Mouse (Mus musculus): ENCODE data around the gene Pi4k2a. TPM values are rescaled to one million over a fixed set of nuclear protein-coding genes. Genes with fewer than 3 reads are reported as not detected.

Pi4k2a gene
- polyA plus RNA-seq, 1 experiment from 2014 or later = 40.1 TPM

- 4% methylated on average over 6 of the region's 6 CpGs for WGBS
- no peaks in the 10 kb centered on the region for H3K9me3 ChIP-seq
- peaks cover 17% of the 10 kb centered on the region for H3K4me1 ChIP-seq
- H3K4me3 ChIP-seq = no peak overlapping the region; the same call in 1 of the 2 replicates
- no peaks in the 10 kb centered on the region for H3K36me3 ChIP-seq
- ATAC-seq (ENCODE audit: low FRiP score, low read depth) = no peak
- no peak overlapping the region for H3K4me2 ChIP-seq (replicated peaks)
- no peak overlapping the region for H3K9ac ChIP-seq
- no peak overlapping the region for H3K27ac ChIP-seq
- peaks cover 24% of the 10 kb centered on the region for H3K27me3 ChIP-seq (replicated peaks)
Measured at GRCm38 (mm10) chr19:42151990-42152389, 61.7 kb downstream of the Pi4k2a start.

GRCm38 (mm10) chr19:42157493-42158237 lies 67.4 kb downstream of the Pi4k2a start:
- H3K9me3 ChIP-seq = no peaks in the 10 kb centered on the region
- WGBS = 83% methylated on average over 12 of the region's 12 CpGs
- H3K36me3 ChIP-seq = no peaks in the 10 kb centered on the region
- no peak overlapping the region for H3K4me2 ChIP-seq (replicated peaks)
- no peak overlapping the region for H3K9ac ChIP-seq
- H3K4me1 ChIP-seq = no peaks in the 10 kb centered on the region
- no peak overlapping the region for H3K4me3 ChIP-seq
- H3K27ac ChIP-seq = no peak overlapping the region
- no peaks in the 10 kb centered on the region for H3K27me3 ChIP-seq (replicated peaks)
- ATAC-seq (ENCODE audit: low FRiP score, low read depth) = no peak

GRCm38 (mm10) chr19:42158246-42159017 lies 68.2 kb downstream of the Pi4k2a start:
- H3K9me3 ChIP-seq = no peaks in the 10 kb centered on the region
- H3K36me3 ChIP-seq = no peaks in the 10 kb centered on the region
- no peak overlapping the region for H3K27ac ChIP-seq
- no peaks in the 10 kb centered on the region for H3K4me1 ChIP-seq
- H3K27me3 ChIP-seq (replicated peaks) = no peaks in the 10 kb centered on the region
- no peak overlapping the region for H3K4me3 ChIP-seq
- WGBS = 70% methylated on average over 13 of the region's 13 CpGs
- ATAC-seq (ENCODE audit: low FRiP score, low read depth) = no peak
- no peak overlapping the region for H3K4me2 ChIP-seq (replicated peaks)
- H3K9ac ChIP-seq = no peak overlapping the region

GRCm38 (mm10) chr19:42163764-42164163 lies 73.5 kb downstream of the Pi4k2a start, which contains the start of gene Zfyve27:
Zfyve27 (plus strand) TSS chr19:42163951.
- no peak for ATAC-seq (ENCODE audit: low FRiP score, low read depth)
- 75% methylated on average over 5 of the region's 5 CpGs for WGBS

GRCm38 (mm10) chr19:42164188-42164587 lies 73.9 kb downstream of the Pi4k2a start:
- Histone ChIP-seq H3K36me3 (no peaks in the 10 kb centered on the region), H3K27ac (no peak overlapping the region), H3K9me3 (no peaks in the 10 kb centered on the region), H3K4me1 (peaks cover 6% of the 10 kb centered on the region; the same call in 1 of the 2 replicates), H3K4me3 (no peak overlapping the region), H3K4me2 (replicated peaks) (no peak overlapping the region), H3K27me3 (replicated peaks) (peaks cover 19% of the 10 kb centered on the region), H3K9ac (no peak overlapping the region)
- 29% methylated on average over 7 of the region's 7 CpGs for whole genome bisulfite sequencing
- no peak for ATAC-seq (ENCODE audit: low FRiP score, low read depth)

More at GRCm38 (mm10) chr19:42163764-42164163, 73.5 kb downstream of the Pi4k2a start, which contains the start of gene Zfyve27:
- H3K27me3 ChIP-seq (replicated peaks) = peaks cover 15% of the 10 kb centered on the region
- H3K4me2 ChIP-seq (replicated peaks) = no peak within 1 kb of the TSS
- no peaks in the 10 kb centered on the region for H3K9me3 ChIP-seq
- H3K36me3 ChIP-seq = no peaks in the 10 kb centered on the region
- H3K27ac ChIP-seq = no peak within 1 kb of the TSS
- no peak within 1 kb of the TSS for H3K4me3 ChIP-seq
- H3K9ac ChIP-seq = no peak within 1 kb of the TSS
- H3K4me1 ChIP-seq = peaks cover 6% of the 10 kb centered on the region; the same call in 1 of the 2 replicates

- H3K9ac ChIP-seq = no peak overlapping the region
- H3K4me3 ChIP-seq = no peak overlapping the region
- peak overlapping the region; percentile 33 for H3K4me2 ChIP-seq (replicated peaks)
- H3K36me3 ChIP-seq = no peaks in the 10 kb centered on the region
- peaks cover 9% of the 10 kb centered on the region for H3K4me1 ChIP-seq
- whole genome bisulfite sequencing = 3% methylated on average over 12 of the region's 12 CpGs
- ATAC-seq (ENCODE audit: low FRiP score, low read depth) = no peak
- no peak overlapping the region for H3K27ac ChIP-seq
- peaks cover 22% of the 10 kb centered on the region for H3K27me3 ChIP-seq (replicated peaks)
- H3K9me3 ChIP-seq = no peaks in the 10 kb centered on the region
Measured at GRCm38 (mm10) chr19:42166130-42166529, 75.9 kb downstream of the Pi4k2a start.

GRCm38 (mm10) chr19:42166766-42167165 lies 76.5 kb downstream of the Pi4k2a start:
- H3K9me3 ChIP-seq = no peaks in the 10 kb centered on the region

GRCm38 (mm10) chr19:42167489-42167888 lies 77.2 kb downstream of the Pi4k2a start:
- Histone ChIP-seq H3K4me3 (no peak overlapping the region), H3K36me3 (no peaks in the 10 kb centered on the region), H3K9me3 (no peaks in the 10 kb centered on the region), H3K9ac (no peak overlapping the region), H3K4me1 (peaks cover 15% of the 10 kb centered on the region), H3K27ac (no peak overlapping the region), H3K27me3 (replicated peaks) (peaks cover 22% of the 10 kb centered on the region), H3K4me2 (replicated peaks) (no peak overlapping the region)
- WGBS = 64% methylated on average over 9 of the region's 9 CpGs
- no peak for ATAC-seq (ENCODE audit: low FRiP score, low read depth)

More at GRCm38 (mm10) chr19:42166766-42167165, 76.5 kb downstream of the Pi4k2a start:
- Histone ChIP-seq H3K4me1 (peaks cover 15% of the 10 kb centered on the region), H3K27me3 (replicated peaks) (peaks cover 22% of the 10 kb centered on the region), H3K27ac (no peak overlapping the region), H3K36me3 (no peaks in the 10 kb centered on the region), H3K9ac (no peak overlapping the region), H3K4me2 (replicated peaks) (no peak overlapping the region), H3K4me3 (no peak overlapping the region)
- no peak for ATAC-seq (ENCODE audit: low FRiP score, low read depth)
- WGBS = 45% methylated on average over 3 of the region's 3 CpGs

GRCm38 (mm10) chr19:42169322-42169975 lies 79.2 kb downstream of the Pi4k2a start:
- peaks cover 10% of the 10 kb centered on the region for H3K4me1 ChIP-seq
- no peaks in the 10 kb centered on the region for H3K9me3 ChIP-seq
- H3K4me3 ChIP-seq = no peak overlapping the region
- ATAC-seq (ENCODE audit: low FRiP score, low read depth) = no peak
- H3K27ac ChIP-seq = no peak overlapping the region
- no peaks in the 10 kb centered on the region for H3K36me3 ChIP-seq
- WGBS = 77% methylated on average over 10 of the region's 10 CpGs
- peak overlapping the region; percentile 97 for H3K4me2 ChIP-seq (replicated peaks)
- no peak overlapping the region for H3K9ac ChIP-seq
- peaks cover 22% of the 10 kb centered on the region for H3K27me3 ChIP-seq (replicated peaks)

- 2% methylated on average over 56 of the region's 56 CpGs for WGBS
- peak overlapping the region; percentile 94 for H3K4me3 ChIP-seq
- H3K4me1 ChIP-seq = peaks cover 10% of the 10 kb centered on the region
- H3K27me3 ChIP-seq (replicated peaks) = peaks cover 22% of the 10 kb centered on the region
- peak overlapping the region; percentile 97 for H3K4me2 ChIP-seq (replicated peaks)
- ATAC-seq (ENCODE audit: low FRiP score, low read depth) = peak; percentile 90
- no peak overlapping the region for H3K27ac ChIP-seq
- no peaks in the 10 kb centered on the region for H3K36me3 ChIP-seq
- no peaks in the 10 kb centered on the region for H3K9me3 ChIP-seq
- peak overlapping the region; percentile 89 for H3K9ac ChIP-seq
Measured at GRCm38 (mm10) chr19:42170025-42170969, 80.0 kb downstream of the Pi4k2a start.

All from neural tube, embryonic 12.5 days (tissue).